Mouse (Mus musculus) kidney, adult 2 months (tissue): Measurements from ENCODE around the gene Rpl6.

Experiments used
- CTCF ChIP-seq: fragments of 200-500 bp; conservative IDR thresholded peaks from 2 replicates; pipeline ENCODE4 v1.5.1; 2011; ENCODE audit warnings: low read depth, mild to moderate bottlenecking, control low read depth, low read length, moderate library complexity, mixed read lengths; ENCODE audit not compliant: insufficient read depth, insufficient read length
- POLR2A ChIP-seq: fragments of 200-500 bp; IDR thresholded peaks from one replicate; pipeline ENCODE4 v1.6.1; 2011; ENCODE audit warnings: low read depth, low read length, control low read depth

DNA sequence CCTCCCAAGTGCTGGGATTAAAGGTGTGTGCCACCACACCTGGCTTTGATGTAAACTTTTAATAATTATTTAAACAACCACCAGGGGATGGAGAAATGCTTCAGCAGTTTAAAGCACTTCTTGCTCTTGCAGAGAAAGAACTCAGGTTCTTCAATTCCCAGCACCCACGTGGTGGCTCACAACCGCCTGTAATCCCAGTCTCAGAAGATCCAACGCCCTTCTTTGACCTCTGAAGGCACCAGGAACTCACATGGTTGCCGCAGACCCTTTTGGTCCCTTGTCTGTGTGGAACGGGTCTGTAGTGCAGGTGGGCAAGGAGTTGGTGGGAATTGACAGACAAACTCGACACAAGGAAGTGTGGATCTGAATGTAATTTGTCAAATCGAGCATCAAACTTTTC is 10.4 kb downstream of the Rpl6 start:
- no peak for TF ChIP-seq POLR2A
- TF ChIP-seq CTCF = no peak
